In genomic region chr17:12162824-12163223, GRCm38 (mm10) we compare ENCODE assay signal across 11 mouse cellular contexts. TPM values are rescaled to one million over a fixed set of nuclear protein-coding genes. Genes with fewer than 3 reads are reported as not detected.
DNase-seq lines count a peak whose midpoint lies in the region; ATAC-seq and TF ChIP-seq lines count a peak whose summit lies in the region.
"Had no signal": no experiment of that assay in that cellular context is flagged by ENCODE, and none has a peak within 500 bp of the region (broad histone marks: within the 10 kb centered on the region; RNA-seq: fewer than 3 reads in every experiment).

No protein-coding gene starts in this region.

- no peaks in the 10 kb centered on the region for H3K27me3 ChIP-seq in limb, embryonic 13.5 days
- H3K27me3 ChIP-seq: hindbrain, embryonic 15.5 days; midbrain, embryonic 15.5 days had no signal

- H3K9me3 ChIP-seq in limb, embryonic 13.5 days: no peaks in the 10 kb centered on the region
- H3K9me3 ChIP-seq: hindbrain, embryonic 15.5 days; midbrain, embryonic 15.5 days had no signal

- H3K9ac ChIP-seq in limb, embryonic 13.5 days: no peak overlapping the region
- H3K9ac ChIP-seq: hindbrain, embryonic 15.5 days; midbrain, embryonic 15.5 days had no signal

- intact Hi-C loops in gastrocnemius, adult 2 months (cut with DNase I): loop anchor here (5.0 kb wide), 1 partner anchor 44 kb away; no protein-coding TSS in a partner anchor

- ATAC-seq in limb, embryonic 13.5 days (ENCODE audit: low FRiP score, low read depth): no peak
- ATAC-seq: midbrain, embryonic 15.5 days had no signal

- H3K4me3 ChIP-seq in gastrocnemius, adult 2 months: no peak overlapping the region
- H3K4me3 ChIP-seq in layer of hippocampus, adult 2 months: no peak overlapping the region
- no peak overlapping the region for H3K4me3 ChIP-seq in limb, embryonic 13.5 days
- H3K4me3 ChIP-seq: hindbrain, embryonic 15.5 days; midbrain, embryonic 15.5 days had no signal

- WGBS in limb, embryonic 13.5 days: 43% methylated on average over 4 of the region's 4 CpGs

- no peak overlapping the region for H3K27ac ChIP-seq in gastrocnemius, adult 2 months
- peak overlapping the region; percentile 43 for H3K27ac ChIP-seq in layer of hippocampus, adult 2 months
- H3K27ac ChIP-seq in limb, embryonic 13.5 days: peak overlapping the region; percentile 65; the same call in 1 of the 2 replicates
- H3K27ac ChIP-seq: midbrain, embryonic 15.5 days had no signal

- no peak overlapping the region for H3K4me2 ChIP-seq in limb, embryonic 13.5 days (replicated peaks)
- H3K4me2 ChIP-seq: hindbrain, embryonic 15.5 days; midbrain, embryonic 15.5 days had no signal

- peaks cover 11% of the 10 kb centered on the region for H3K36me3 ChIP-seq in limb, embryonic 13.5 days
- H3K36me3 ChIP-seq: hindbrain, embryonic 15.5 days; midbrain, embryonic 15.5 days had no signal

- DNase-seq in gastrocnemius, adult 2 months: peak; percentile 50
- no peak for DNase-seq in gastrocnemius, postnatal 25 days
- no peak for DNase-seq in layer of hippocampus, adult 2 months (ENCODE audit: low spot score in 2 of 2)
- DNase-seq in layer of hippocampus, adult 9-11 months: no peak
- peak; percentile 18 for DNase-seq in T-cell, adult 2 months (ENCODE audit: low spot score)
- DNase-seq in right cerebral cortex, postnatal 4 days: no peak
- no peak for DNase-seq in thymus, postnatal 14 days
- DNase-seq: cerebellum, adult 11-12 months had no signal

- H3K4me1 ChIP-seq in limb, embryonic 13.5 days: peaks cover 30% of the 10 kb centered on the region

- no peak for TF ChIP-seq CTCF in gastrocnemius, adult 2 months (IDR thresholded peaks at IDR 0.05)
- TF ChIP-seq CTCF in layer of hippocampus, adult 2 months (conservative IDR thresholded peaks at IDR 0.05): no peak

RNA-seq across cellular contexts. Expression of gene Agpat4, which starts 44.3 kb away (rescaled TPM):
- 1 to 10 TPM; 2.0 to 3.0 TPM for total RNA-seq in gastrocnemius, adult 2 months (2021)
- total RNA-seq in gastrocnemius, postnatal 25 days (2021): 1 to 10 TPM; 2.3 to 2.7 TPM
- total RNA-seq in layer of hippocampus, adult 2 months (2021): 10 to 100 TPM; 62.2 to 66.9 TPM
- 38.8 and 40.1 TPM in 2 replicates for polyA plus RNA-seq in limb, embryonic 13.5 days (2015; fragmentation: Nextera tagmentation; extraction: Ambion mirVana)

Comparison
In these comparisons a context has a peak if more than half of its experiments do, and no peak if none do; other contexts are left out.
1. DNase-seq: peak in gastrocnemius, adult 2 months (single experiment) and T-cell, adult 2 months (single experiment); none in gastrocnemius, postnatal 25 days (single experiment), layer of hippocampus, adult 2 months (0 of 2), layer of hippocampus, adult 9-11 months (single experiment), right cerebral cortex, postnatal 4 days (single experiment) and thymus, postnatal 14 days (single experiment).
2. RNA of gene Agpat4, which starts 44.3 kb away (total RNA-seq): 62.2 to 66.9 TPM in layer of hippocampus, adult 2 months; 2.0 to 3.0 TPM in gastrocnemius, adult 2 months and 2.3 to 2.7 TPM in gastrocnemius, postnatal 25 days; every median in the first group is over 10 times any median in the second.